Mouse (Mus musculus) gastrocnemius, postnatal 25 days (tissue): ENCODE measurements at regions not wholly inside any gene's neighbourhood (a gene's known extent, or its start where the extent isn't known, plus 50 kb on each side); places are given as distances from the start of the nearest gene placed in this dataset.
A peak's percentile ranks its signal among the peaks of the same experiment; 100 is the strongest.

Experiments
- DNase-seq: peaks from one replicate; pipeline ENCODE4 v3.0.0; 2022

- DNase-seq: no peak
These were observed 142.1 kb upstream of the Slc22a12 start for GRCm38 (mm10) chr19:6684921-6685320.

GRCm38 (mm10) chr19:6679392-6680307 is 136.8 kb upstream of the Slc22a12 start:
- DNase-seq: no peak

GRCm38 (mm10) chr19:6677511-6677910 is 134.7 kb upstream of the Slc22a12 start:
- DNase-seq: no peak

GRCm38 (mm10) chr19:6675586-6675985 is 132.8 kb upstream of the Slc22a12 start:
- DNase-seq: no peak

GRCm38 (mm10) chr19:6671696-6672095 is 128.9 kb upstream of the Slc22a12 start:
- DNase-seq: no peak

- no peak for DNase-seq
These were observed 127.0 kb upstream of the Slc22a12 start for GRCm38 (mm10) chr19:6669881-6670280.

GRCm38 (mm10) chr19:6668545-6668944 is 125.7 kb upstream of the Slc22a12 start:
- DNase-seq: no peak

GRCm38 (mm10) chr19:6666187-6666722 is 123.4 kb upstream of the Slc22a12 start:
- no peak for DNase-seq

- no peak for DNase-seq
These were observed 122.6 kb upstream of the Slc22a12 start for GRCm38 (mm10) chr19:6665264-6666054.

GRCm38 (mm10) chr19:6664311-6664952 is 121.6 kb upstream of the Slc22a12 start:
- no peak for DNase-seq

- peak; percentile 53 for DNase-seq
These were observed 120.6 kb upstream of the Slc22a12 start for GRCm38 (mm10) chr19:6663391-6663790.

GRCm38 (mm10) chr19:6662346-6662939 is 119.6 kb upstream of the Slc22a12 start:
- DNase-seq: no peak

GRCm38 (mm10) chr19:6661508-6661871 is 118.7 kb upstream of the Slc22a12 start:
- DNase-seq: no peak

GRCm38 (mm10) chr19:6660723-6661507 is 118.1 kb upstream of the Slc22a12 start:
- DNase-seq: no peak

GRCm38 (mm10) chr19:6660157-6660556 is 117.3 kb upstream of the Slc22a12 start:
- DNase-seq: no peak

- DNase-seq: no peak
These were observed 111.7 kb upstream of the Slc22a12 start for GRCm38 (mm10) chr19:6654550-6654949.

- DNase-seq: no peak
These were observed 109.9 kb upstream of the Slc22a12 start for GRCm38 (mm10) chr19:6652775-6653174.

GRCm38 (mm10) chr19:6651192-6651591 is 108.4 kb upstream of the Slc22a12 start:
- DNase-seq: no peak

- DNase-seq: no peak
These were observed 107.1 kb upstream of the Slc22a12 start for GRCm38 (mm10) chr19:6649885-6650284.

GRCm38 (mm10) chr19:6647686-6648085 is 104.9 kb upstream of the Slc22a12 start:
- DNase-seq: no peak

GRCm38 (mm10) chr19:6647216-6647615 is 104.4 kb upstream of the Slc22a12 start:
- no peak for DNase-seq
